Comparison of ENCODE assay signal across 8 mouse cellular contexts in genomic region chr10:88708671-88709523, GRCm38 (mm10). TPM values are rescaled to one million over a fixed set of nuclear protein-coding genes. Genes with fewer than 3 reads are reported as not detected.
A peak's percentile ranks its signal among the peaks of the same experiment; 100 is the strongest.
DNase-seq lines count a peak whose midpoint lies in the region; ATAC-seq lines count a peak whose summit lies in the region.

No protein-coding gene starts in this region.

- DNase-seq in left cerebral cortex, adult 11 months (ENCODE audit: low spot score) = peak; percentile 45
- no peak for DNase-seq in left cerebral cortex, postnatal 10 days (ENCODE audit: extremely low spot score in 1 of 2, low spot score in 2 of 2)
- peak; percentile 95 for DNase-seq in ES-CJ7 (ENCODE audit: low read depth, low spot score)
- DNase-seq in spleen, postnatal 10 days (ENCODE audit: low spot score in 2 of 2) = no peak
- no peak for DNase-seq in lung, postnatal 10 days
- no peak for DNase-seq in heart, postnatal 14 days

- intact Hi-C loops in left cerebral cortex, postnatal 10 days (cut with DNase I) = no loop called here
- intact Hi-C loops in heart, postnatal 14 days (cut with DNase I) = no loop called here

- ATAC-seq in frontal cortex, adult (ENCODE audit: low TSS enrichment) = peak; percentile 85
- peak; percentile 79 for ATAC-seq in megakaryocyte progenitor cell, adult 5-6 weeks (replicated peaks; ENCODE audit: poor library complexity)

RNA-seq across cellular contexts. Expression of gene Arl1, which starts 21.8 kb away (rescaled TPM):
- total RNA-seq in left cerebral cortex, postnatal 10 days (2021) = 100 to 1,000 TPM; 110 to 111 TPM
- 101 and 115 TPM in 2 replicates for total RNA-seq in megakaryocyte progenitor cell, adult 5-6 weeks (2015)
- 104 and 116 TPM in 2 replicates for total RNA-seq in megakaryocyte progenitor cell, adult 5-6 weeks (2017)
- total RNA-seq in heart, postnatal 14 days (2021) = 10 to 100 TPM; 76.3 to 78.2 TPM

RNA-seq across cellular contexts. Expression of gene Spic, which starts 24.1 kb away (rescaled TPM):
- total RNA-seq in left cerebral cortex, postnatal 10 days (2021) = not detected
- total RNA-seq in megakaryocyte progenitor cell, adult 5-6 weeks (2015) = 0.39 and 0.42 TPM in 2 replicates
- 0.07 and 0.62 TPM in 2 replicates for total RNA-seq in megakaryocyte progenitor cell, adult 5-6 weeks (2017)
- under 1 TPM in 1 of 2 experiments, not detected in 1; 0.27 TPM for total RNA-seq in heart, postnatal 14 days (2021)

Comparison
In these comparisons a context has a peak if more than half of its experiments do, and no peak if none do; other contexts are left out.
1. DNase-seq: peak in left cerebral cortex, adult 11 months (single experiment) and ES-CJ7 (single experiment); none in left cerebral cortex, postnatal 10 days (0 of 2), spleen, postnatal 10 days (0 of 2), lung, postnatal 10 days (single experiment) and heart, postnatal 14 days (0 of 2).